Mouse (Mus musculus): ENCODE measurements around the gene Gm11437.

DNA sequence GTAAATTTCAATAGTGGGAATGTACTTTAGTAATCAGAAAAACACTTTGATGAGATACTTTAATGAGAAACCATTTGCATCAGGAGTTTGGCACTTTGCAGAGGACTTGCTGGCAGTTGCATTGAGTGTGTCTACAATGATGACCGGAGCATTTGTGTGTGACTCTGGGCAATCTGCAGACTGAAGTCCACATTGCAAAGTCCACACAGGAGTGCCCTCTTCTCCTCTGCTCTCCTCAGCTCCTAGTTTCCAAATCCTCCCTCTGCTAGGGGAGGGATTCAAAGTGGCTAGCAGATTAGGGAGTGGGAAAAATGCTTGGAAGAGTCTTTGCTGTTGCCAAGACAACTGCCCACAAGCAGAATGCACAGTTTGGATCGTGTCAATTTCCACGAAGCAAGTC lies 21.2 kb downstream of the Gm11437 start:
- TF ChIP-seq MAFK (IDR thresholded peaks at IDR 0.05; ENCODE audit: insufficient read depth, low read depth, low read length) (no peak), CHD2 (IDR thresholded peaks at IDR 0.05; ENCODE audit: low read depth, low read length) (no peak)

Measured in ES-E14 (cell line).